Mouse (Mus musculus): ENCODE results near the gene Bend7.
A peak's percentile ranks its signal among the peaks of the same experiment; 100 is the strongest.

Bend7 gene

DNA sequence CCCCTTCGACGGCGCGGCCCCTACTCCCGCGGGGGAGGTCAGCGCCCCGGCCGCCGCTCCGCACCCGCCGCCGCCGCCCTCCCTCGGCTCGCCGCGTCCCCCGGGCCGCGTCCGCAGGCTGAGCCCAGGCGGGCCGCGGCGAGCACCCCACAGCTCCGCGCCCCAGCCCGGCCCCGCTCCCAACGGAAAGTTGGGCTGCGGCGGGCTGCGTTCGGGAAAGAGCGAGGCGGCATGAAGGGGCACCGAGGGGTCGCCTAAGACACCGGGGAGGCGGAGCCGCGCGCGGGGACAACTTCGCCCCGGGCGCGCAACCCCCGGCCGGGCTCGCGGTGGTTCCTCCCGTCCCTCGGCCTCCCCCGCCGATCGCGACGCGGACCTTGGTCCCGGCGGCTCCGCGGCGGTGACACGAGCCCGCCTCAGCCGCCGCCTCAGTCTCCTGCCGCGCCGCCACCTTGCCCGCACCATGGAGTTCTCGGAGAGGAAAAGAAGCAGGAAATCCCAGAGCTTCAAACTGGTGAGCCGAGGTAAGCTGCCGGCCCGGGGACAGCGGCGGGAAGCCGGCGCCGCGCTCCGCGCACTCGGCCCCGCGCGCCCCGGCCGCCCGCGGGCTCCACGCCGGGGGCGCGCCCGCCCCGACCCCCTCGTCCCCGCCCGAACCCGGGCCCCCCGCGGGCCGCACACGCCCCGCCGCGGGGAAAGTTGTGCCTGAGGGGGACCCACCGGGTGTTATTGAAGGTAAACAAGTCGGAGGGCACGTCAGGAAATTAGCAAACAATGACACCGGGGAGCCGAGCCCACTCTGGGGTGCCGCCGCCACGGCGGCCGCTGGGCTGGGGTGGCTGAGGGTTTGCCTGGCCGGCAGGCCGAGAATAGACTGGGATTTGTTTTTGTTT, at the start of gene Bend7:
TSS of gene Bend7 (plus strand) at position 63 of the 893 bp plus-strand sequence.
- peak; percentile 21 for DNase-seq (ENCODE audit: low spot score)

DNA sequence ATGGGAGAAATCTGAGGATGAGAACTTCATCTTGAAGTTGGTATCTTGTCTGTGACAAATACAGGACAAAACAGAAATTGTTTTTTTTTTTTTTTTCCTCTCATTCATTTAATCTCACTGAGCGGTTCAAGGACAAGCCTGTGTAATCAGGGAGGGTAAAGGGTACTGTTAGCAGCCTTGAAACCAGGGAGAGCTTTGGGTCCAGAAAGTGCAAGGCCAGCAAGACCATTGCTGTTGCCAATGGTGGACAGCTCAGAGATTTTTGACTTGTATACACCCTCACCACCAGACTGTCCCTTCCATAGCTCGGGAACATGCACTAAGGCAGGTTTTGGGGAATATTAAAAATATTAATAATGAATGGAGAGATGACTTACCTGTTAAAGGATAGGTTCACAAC, 49.0 kb upstream of the Bend7 start:
- no peak for DNase-seq (ENCODE audit: low spot score)

- no peak for DNase-seq (ENCODE audit: low spot score)
These were observed 47.9 kb upstream of the Bend7 start for GRCm38 (mm10) chr2:4669701-4670100.

GRCm38 (mm10) chr2:4671636-4672035, 46.0 kb upstream of the Bend7 start:
- no peak for DNase-seq (ENCODE audit: low spot score)

GRCm38 (mm10) chr2:4679886-4680285, 37.7 kb upstream of the Bend7 start:
- DNase-seq (ENCODE audit: low spot score): no peak

DNA sequence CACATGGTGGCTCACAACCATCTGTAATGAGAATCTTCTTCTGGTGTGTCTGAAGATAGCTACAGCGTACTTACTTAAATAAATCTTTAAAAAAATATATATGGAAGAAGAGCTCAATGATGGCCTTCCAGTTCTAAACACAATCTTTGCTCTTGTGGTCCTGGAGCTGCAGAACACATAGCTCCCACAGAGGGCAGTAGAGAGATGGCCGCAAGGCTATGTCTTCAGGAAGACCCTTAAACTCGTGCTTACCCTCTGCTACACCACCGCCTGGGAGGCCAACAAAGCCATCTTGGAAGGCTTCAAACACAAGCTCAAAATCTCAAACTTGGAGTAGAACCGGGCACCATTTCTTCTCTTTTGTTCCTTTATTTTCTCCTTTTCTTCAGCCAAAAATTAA, 6.4 kb upstream of the Bend7 start:
- DNase-seq (ENCODE audit: low spot score): no peak

GRCm38 (mm10) chr2:4717081-4717768, 406 bp upstream of the Bend7 start:
- peak; percentile 35 for DNase-seq (ENCODE audit: low spot score)

GRCm38 (mm10) chr2:4723088-4723487, 5.5 kb downstream of the Bend7 start:
- no peak for DNase-seq (ENCODE audit: low spot score)

DNA sequence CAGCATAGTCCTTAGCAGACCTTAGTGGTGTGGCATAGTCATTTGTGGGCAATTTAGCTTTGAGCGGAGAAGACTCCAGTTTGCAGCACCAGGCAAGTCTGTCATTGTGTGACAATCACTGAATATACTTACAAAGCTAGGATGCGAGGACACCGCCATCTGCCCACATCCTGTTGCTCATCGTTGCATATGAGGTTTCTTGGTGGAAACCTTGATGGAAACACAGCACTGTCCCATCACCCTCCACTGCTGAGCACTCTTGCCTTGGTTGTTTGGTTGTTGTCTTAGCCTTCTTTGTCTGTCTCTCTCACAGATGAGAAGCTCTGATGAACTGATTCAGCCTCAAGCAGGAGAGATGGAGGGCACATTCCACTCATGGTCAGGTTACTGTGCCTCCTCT, 12.5 kb downstream of the Bend7 start:
- no peak for DNase-seq (ENCODE audit: low spot score)

DNA sequence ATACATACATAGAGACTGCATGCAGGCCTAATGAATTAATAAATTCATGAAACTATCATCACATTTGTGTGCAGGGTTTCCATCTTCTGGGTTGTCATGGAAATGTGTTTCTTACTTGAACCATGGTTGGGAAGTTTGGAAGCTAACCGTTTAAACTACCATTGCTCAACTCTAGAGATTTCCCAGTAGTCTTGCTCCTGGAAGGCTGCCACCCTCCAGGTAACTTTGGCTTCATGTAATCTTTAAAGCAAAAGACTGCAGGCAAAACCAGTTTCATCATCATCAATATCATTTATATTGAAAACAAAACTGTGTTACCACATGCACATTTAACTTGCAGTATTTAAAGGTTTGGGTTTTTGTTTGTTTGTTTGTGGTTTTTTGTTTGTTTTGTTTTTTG, 16.3 kb downstream of the Bend7 start:
- DNase-seq (ENCODE audit: low spot score): no peak

DNA sequence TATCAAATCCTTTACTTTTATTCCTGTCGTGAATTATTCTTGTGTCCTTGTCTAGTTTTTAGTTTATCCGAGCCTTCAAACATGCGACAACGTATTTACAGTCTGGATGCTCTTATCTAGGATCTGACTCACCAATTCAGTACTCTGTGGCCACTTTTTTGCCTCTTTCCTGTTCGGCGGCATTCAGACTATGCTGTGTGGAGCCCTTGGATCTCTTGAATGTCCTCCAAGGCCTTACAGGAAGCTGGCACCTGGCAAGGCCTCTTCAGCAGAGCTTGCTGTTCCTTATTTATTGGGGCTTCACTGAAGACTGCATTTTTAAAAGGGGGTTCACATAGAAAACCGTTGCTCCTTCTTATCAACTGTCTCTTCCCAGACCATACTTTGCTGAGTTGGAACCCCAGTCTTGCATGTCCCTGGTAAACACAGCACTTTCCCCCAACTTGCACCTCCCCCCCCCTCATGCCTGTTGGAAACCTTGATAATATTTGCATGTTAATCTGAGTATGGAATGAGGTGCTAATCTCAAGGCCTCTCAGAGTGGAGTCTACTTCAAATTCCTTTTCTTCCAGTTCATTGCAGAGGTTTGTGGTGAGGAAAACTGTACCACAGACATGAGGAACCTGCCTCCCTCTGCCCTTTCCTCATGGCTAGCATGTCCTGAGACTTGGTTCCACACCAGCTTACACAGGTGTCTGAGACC, 18.6 kb downstream of the Bend7 start:
- DNase-seq (ENCODE audit: low spot score): no peak

- no peak for DNase-seq (ENCODE audit: low spot score)
These were observed 19.1 kb downstream of the Bend7 start for GRCm38 (mm10) chr2:4736798-4737155.

DNA sequence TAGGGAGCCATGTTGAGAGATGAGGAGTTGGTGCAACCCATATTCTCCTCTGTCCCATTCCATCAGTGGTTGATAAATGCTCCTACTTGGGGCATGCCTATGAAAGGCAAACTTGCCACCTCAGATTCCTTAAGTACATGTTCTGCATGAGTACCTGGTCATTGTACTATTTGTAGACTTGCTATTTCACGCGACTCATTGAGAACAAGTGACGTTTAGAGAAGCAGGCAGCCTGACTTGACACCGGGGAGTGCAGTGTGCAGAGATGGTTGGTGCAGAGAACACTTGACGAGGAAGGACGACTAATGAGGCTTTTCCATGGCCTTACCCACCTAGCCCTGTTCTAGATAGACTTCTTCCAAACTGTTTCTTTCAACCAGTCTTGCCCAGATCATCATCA, 34.3 kb downstream of the Bend7 start:
- no peak for DNase-seq (ENCODE audit: low spot score)

- DNase-seq (ENCODE audit: low spot score): no peak
These were observed 38.1 kb downstream of the Bend7 start for GRCm38 (mm10) chr2:4755716-4756115.

GRCm38 (mm10) chr2:4757218-4757617, 39.6 kb downstream of the Bend7 start:
- DNase-seq (ENCODE audit: low spot score): no peak

DNA sequence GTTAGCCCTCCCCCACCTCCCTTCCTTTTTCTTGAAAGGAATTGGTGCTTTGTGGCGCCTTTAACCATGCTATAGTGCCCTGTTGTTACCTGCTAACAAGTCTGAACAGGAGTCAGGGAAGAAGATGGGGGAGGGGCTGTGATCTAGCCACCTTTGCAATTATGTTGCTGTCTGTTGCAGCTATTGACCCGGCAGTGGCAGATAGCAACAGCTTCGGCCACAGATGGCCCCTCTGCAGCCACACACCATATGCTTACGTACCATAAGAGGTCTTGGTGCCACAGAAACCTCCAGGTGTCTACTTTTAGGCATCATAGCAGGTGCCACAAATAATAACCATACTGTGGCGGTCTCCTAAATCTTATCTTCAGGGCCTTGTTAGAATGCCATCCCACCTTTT, 43.1 kb downstream of the Bend7 start:
- no peak for DNase-seq (ENCODE audit: low spot score)

DNA sequence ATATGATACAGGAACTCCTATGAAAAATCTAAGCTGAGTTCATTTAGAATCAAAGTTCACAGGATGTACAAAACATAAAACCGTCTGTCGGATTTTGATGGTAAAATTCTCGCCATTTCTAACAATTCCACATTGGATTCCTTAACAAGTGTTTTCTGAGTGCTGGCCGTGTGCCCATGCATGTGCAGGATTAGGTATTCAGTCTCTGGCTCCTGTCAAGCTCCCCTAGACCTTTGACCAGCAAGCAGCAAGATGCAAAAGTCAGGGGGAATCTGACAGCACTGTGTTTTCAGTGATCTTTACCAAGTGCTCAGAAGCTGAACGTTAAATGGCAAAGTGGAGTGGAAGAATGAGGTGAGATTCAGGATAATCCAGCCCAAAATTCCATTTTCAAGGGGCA, 44.3 kb downstream of the Bend7 start:
- no peak for DNase-seq (ENCODE audit: low spot score)

GRCm38 (mm10) chr2:4764071-4764470, 46.4 kb downstream of the Bend7 start:
- no peak for DNase-seq (ENCODE audit: low spot score)

DNA sequence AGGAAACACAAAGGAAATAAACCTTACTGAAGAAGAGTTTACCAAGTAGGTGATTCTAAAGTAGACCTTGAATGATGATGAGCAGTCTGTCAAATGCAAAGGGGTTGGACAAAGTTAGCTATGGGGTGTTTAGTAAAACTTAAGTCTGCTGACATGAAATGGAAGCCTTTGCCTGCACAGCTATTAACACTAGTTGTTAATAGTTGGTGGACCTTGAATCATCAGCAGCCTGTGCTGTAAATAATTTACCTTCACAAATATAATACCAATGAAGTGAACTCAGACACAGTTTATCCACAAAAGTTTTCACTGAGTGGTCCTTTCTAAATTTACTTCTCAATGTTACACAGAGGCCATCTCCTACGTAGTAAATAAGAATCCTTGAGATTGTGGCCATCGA, 52.7 kb downstream of the Bend7 start:
- DNase-seq (ENCODE audit: low spot score): no peak

DNA sequence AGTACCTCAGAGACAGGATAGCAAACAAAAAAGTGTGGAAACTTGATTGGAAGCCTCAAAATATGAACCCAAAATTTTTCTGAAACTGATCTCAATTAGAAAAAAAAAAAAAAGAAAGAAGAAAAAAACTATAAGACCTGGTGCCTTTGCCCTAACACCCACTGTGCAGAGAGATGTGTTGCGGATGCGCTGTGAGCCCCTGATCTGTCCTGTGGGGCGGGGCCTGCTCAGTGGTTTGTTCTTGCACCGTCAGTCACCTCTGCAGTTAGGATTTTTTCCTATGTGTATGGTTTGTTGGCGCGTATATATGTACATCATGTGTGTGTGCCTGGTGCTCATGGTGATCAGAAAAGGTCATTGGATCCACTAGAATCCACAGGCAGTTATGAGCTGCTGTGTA, 56.3 kb downstream of the Bend7 start:
- DNase-seq (ENCODE audit: low spot score): no peak

GRCm38 (mm10) chr2:4777291-4777690, 59.7 kb downstream of the Bend7 start:
- DNase-seq (ENCODE audit: low spot score): no peak

GRCm38 (mm10) chr2:4781641-4782040, 64.0 kb downstream of the Bend7 start:
- no peak for DNase-seq (ENCODE audit: low spot score)

- DNase-seq (ENCODE audit: low spot score): no peak
These were observed 64.8 kb downstream of the Bend7 start for GRCm38 (mm10) chr2:4782401-4782800.
